Mouse (Mus musculus) CH12.LX (cell line): ENCODE measurements around the gene Arcn1. TPM values are rescaled to one million over a fixed set of nuclear protein-coding genes. Genes with fewer than 3 reads are reported as not detected.

Experiments
- DNase-seq: peaks from one replicate; pipeline ENCODE4 v3.0.0-alpha.2; 2013; ENCODE audit errors: extremely low read depth
- H3K27ac ChIP-seq: 2 replicates; pipeline ENCODE4 v1.5.1; 2012; ENCODE audit warnings: low read depth, mild to moderate bottlenecking, control low read depth, moderate library complexity; ENCODE audit not compliant: insufficient read depth
- H3K27me3 ChIP-seq: replicated peaks from 2 replicates; pipeline ENCODE3; 2012; ENCODE audit warnings: inconsistent platforms
- H3K36me3 ChIP-seq, 2 experiments: replicated peaks in 1 of 2; 2 replicates each; pipeline versions ENCODE3 to v1.6.1; 2012; ENCODE audit warnings: inconsistent platforms in 1 of 2, low read length in 1 of 2, mild to moderate bottlenecking in 1 of 2, mixed read lengths in 1 of 2, moderate library complexity in 1 of 2; ENCODE audit not compliant: control insufficient read depth in 1 of 2, insufficient read depth in 1 of 2
- H3K4me1 ChIP-seq, 2 experiments: 2 replicates each; pipeline ENCODE4 v1.6.1; 2012; ENCODE audit warnings: inconsistent platforms in 1 of 2, moderate library complexity in 1 of 2; ENCODE audit not compliant: insufficient read depth in 2 of 2, control insufficient read depth in 1 of 2
- H3K4me2 ChIP-seq: 2 replicates; pipeline ENCODE4 v1.6.1; 2012; ENCODE audit warnings: low read depth, mild to moderate bottlenecking, control low read depth; ENCODE audit not compliant: poor library complexity, insufficient read depth, severe bottlenecking
- H3K4me3 ChIP-seq, 3 experiments: fragments of 150-350 bp in 1 of 3; sonication (generic) in 1 of 3; replicated peaks in 1 of 3; 2 replicates each; pipeline versions ENCODE3 to v1.5.1; 2011 to 2012; ENCODE audit warnings: low read depth in 2 of 3, low read length in 2 of 3, mild to moderate bottlenecking in 2 of 3, moderate library complexity in 2 of 3, control low read depth in 1 of 3, improper control_type of control experiment in 1 of 3, inconsistent platforms in 1 of 3, mixed read lengths in 1 of 3; ENCODE audit not compliant: poor library complexity in 1 of 3
- H3K79me2 ChIP-seq: replicated peaks from 2 replicates; pipeline ENCODE4 v1.6.1; 2012; ENCODE audit warnings: mild to moderate bottlenecking, moderate library complexity; ENCODE audit not compliant: control insufficient read depth, poor library complexity, insufficient read depth, severe bottlenecking; ENCODE audit errors: extremely low read depth
- H3K9ac ChIP-seq: 2 replicates; pipeline ENCODE4 v1.6.1; 2012; ENCODE audit warnings: low read depth, mild to moderate bottlenecking, control low read depth, moderate library complexity; ENCODE audit not compliant: insufficient read depth
- H3K9me3 ChIP-seq: replicated peaks from 2 replicates; pipeline ENCODE3; 2012; ENCODE audit warnings: low read length, inconsistent platforms, mixed read lengths
- BHLHE40 ChIP-seq: IDR thresholded peaks from 2 replicates; pipeline ENCODE4 v1.6.1; 2011; ENCODE audit warnings: mild to moderate bottlenecking, low read depth, low read length, improper control_type of control experiment
- E2F4 ChIP-seq: IDR thresholded peaks from 2 replicates; pipeline ENCODE4 v1.6.1; 2011; ENCODE audit warnings: low read depth, low read length, improper control_type of control experiment; ENCODE audit not compliant: insufficient replicate concordance
- ELF1 ChIP-seq: IDR thresholded peaks from 2 replicates; pipeline ENCODE4 v1.6.1; 2014; ENCODE audit warnings: low read depth, mild to moderate bottlenecking, inconsistent platforms, low read length, improper control_type of control experiment
- EP300 ChIP-seq: IDR thresholded peaks from 2 replicates; pipeline ENCODE4 v1.6.1; 2011; ENCODE audit warnings: low read length, improper control_type of control experiment
- ETS1 ChIP-seq: conservative IDR thresholded peaks from 2 replicates; pipeline ENCODE4 v1.6.1; 2012; ENCODE audit warnings: low read depth, mild to moderate bottlenecking, inconsistent platforms, low read length, improper control_type of control experiment, moderate library complexity
- GABPA ChIP-seq: IDR thresholded peaks from 2 replicates; pipeline ENCODE4 v1.6.1; 2012; ENCODE audit warnings: low read depth, low read length, improper control_type of control experiment, inconsistent platforms; ENCODE audit not compliant: insufficient replicate concordance
- IRF4 ChIP-seq: IDR thresholded peaks from 2 replicates; pipeline ENCODE4 v1.6.1; 2014; ENCODE audit warnings: low read depth, mild to moderate bottlenecking, inconsistent platforms, low read length, improper control_type of control experiment
- KAT2A ChIP-seq: IDR thresholded peaks from 2 replicates; pipeline ENCODE4 v1.6.1; 2012; ENCODE audit warnings: low read length, improper control_type of control experiment, inconsistent platforms; ENCODE audit not compliant: insufficient replicate concordance
- MAFK ChIP-seq: IDR thresholded peaks from 2 replicates; pipeline ENCODE4 v1.6.1; 2011; ENCODE audit warnings: low read length, improper control_type of control experiment; ENCODE audit not compliant: insufficient replicate concordance
- MAX ChIP-seq: IDR thresholded peaks from 2 replicates; pipeline ENCODE4 v1.6.1; 2011; ENCODE audit warnings: low read length, improper control_type of control experiment
- NRF1 ChIP-seq: IDR thresholded peaks from 2 replicates; pipeline ENCODE4 v1.6.1; 2014; ENCODE audit warnings: low read depth, mild to moderate bottlenecking, inconsistent platforms, low read length, improper control_type of control experiment, moderate library complexity
- PAX5 ChIP-seq: IDR thresholded peaks from 2 replicates; pipeline ENCODE4 v1.6.1; 2012; ENCODE audit warnings: low read length, inconsistent platforms, mixed read lengths
- POLR2AphosphoS2 ChIP-seq: IDR thresholded peaks from 2 replicates; pipeline ENCODE4 v1.6.1; 2011; ENCODE audit warnings: low read depth, low read length, improper control_type of control experiment
- RCOR1 ChIP-seq: conservative IDR thresholded peaks from 2 replicates; pipeline ENCODE4 v1.6.1; 2012; ENCODE audit warnings: low read depth, mild to moderate bottlenecking, inconsistent platforms, low read length, improper control_type of control experiment
- UBTF ChIP-seq: IDR thresholded peaks from 2 replicates; pipeline ENCODE4 v1.6.1; 2012; ENCODE audit warnings: low read depth, mild to moderate bottlenecking, inconsistent platforms, low read length, improper control_type of control experiment, moderate library complexity
- USF2 ChIP-seq: conservative IDR thresholded peaks from 2 replicates; pipeline ENCODE4 v1.6.1; 2011; ENCODE audit warnings: low read depth, low read length, improper control_type of control experiment
- ZC3H11A ChIP-seq: IDR thresholded peaks from 2 replicates; pipeline ENCODE4 v1.6.1; 2012; ENCODE audit warnings: low read depth, mild to moderate bottlenecking, inconsistent platforms, low read length, improper control_type of control experiment
- ZMIZ1 ChIP-seq: IDR thresholded peaks from 2 replicates; pipeline ENCODE4 v1.6.1; 2012; ENCODE audit warnings: low read depth, mild to moderate bottlenecking, inconsistent platforms, low read length, improper control_type of control experiment
- ZNF384 ChIP-seq: IDR thresholded peaks from 2 replicates; pipeline ENCODE4 v1.6.1; 2012; ENCODE audit warnings: low read depth, low read length, improper control_type of control experiment, inconsistent platforms
- dilution Hi-C: fragments of 300-500 bp; cut with MboI; formaldehyde crosslinking; loops from 2 replicates; pipeline ENCODE4 v1.14.3; 2020; ENCODE audit warnings: low sequenced_read_pairs; ENCODE audit not compliant: extremely low pct_unique_long_range_greater_than_20kb, extremely low pct_ligation_motif_present
- in situ Hi-C: fragments of 300-500 bp; cut with MboI; formaldehyde crosslinking; loops from 3 replicates; pipeline ENCODE4 v1.14.3; 2019; ENCODE audit warnings: low sequenced_read_pairs, low pct_ligation_motif_present, low pct_unique_long_range_greater_than_20kb, mixed read lengths
- polyA plus RNA-seq: library from polyadenylated mRNA; unstranded; fragments of >175 nt; gene quantifications from 2 replicates; pipeline ENCODE4 v1.2.1, GENCODE M21; 2012; ENCODE audit warnings: low read depth; ENCODE audit not compliant: insufficient read length
- total RNA-seq, 2 experiments: library from RNA; depleted of rRNA; stranded (reverse); fragments of 300-350 nt in 1 of 2; fragments of >200 nt in 1 of 2; gene quantifications; 2 replicates each; pipeline ENCODE4 v1.2.3; 2012 to 2014

The Arcn1 gene
- total and polyA plus RNA-seq, 3 experiments, result 79.4 to 150 (median 127) TPM

- DNase-seq, result no peak
- Histone ChIP-seq H3K4me1 (peaks cover 2 to 50% of the 10 kb centered on the region in 2 experiments; a peak in 3 of 4 replicates), H3K9me3 (no peaks in the 10 kb centered on the region), H3K27ac (peak overlapping the region; percentile 15; the same call in 1 of the 2 replicates), H3K4me2 (peak overlapping the region; percentile 16), H3K27me3 (no peaks in the 10 kb centered on the region), H3K79me2 (peaks cover 81% of the 10 kb centered on the region), H3K36me3 (peaks cover 20 to 65% of the 10 kb centered on the region in 2 experiments), H3K4me3 (no peak overlapping the region)
- in situ Hi-C loops, result no loop called here
- dilution Hi-C loops, result no loop called here
- no peak for TF ChIP-seq POLR2AphosphoS2
- TF ChIP-seq ETS1, result no peak
- TF ChIP-seq UBTF, result no peak
- no peak for TF ChIP-seq RCOR1
- TF ChIP-seq IRF4, result no peak
- TF ChIP-seq MAFK, result no peak
- TF ChIP-seq ZNF384, result no peak
- no peak for TF ChIP-seq KAT2A
- TF ChIP-seq E2F4, result no peak
- TF ChIP-seq, all 38 proteins: peak for 0
- H3K9ac ChIP-seq, result no peak overlapping the region
These were observed 6.8 kb downstream of the Arcn1 start for GRCm38 (mm10) chr9:44760873-44761272.

DNA sequence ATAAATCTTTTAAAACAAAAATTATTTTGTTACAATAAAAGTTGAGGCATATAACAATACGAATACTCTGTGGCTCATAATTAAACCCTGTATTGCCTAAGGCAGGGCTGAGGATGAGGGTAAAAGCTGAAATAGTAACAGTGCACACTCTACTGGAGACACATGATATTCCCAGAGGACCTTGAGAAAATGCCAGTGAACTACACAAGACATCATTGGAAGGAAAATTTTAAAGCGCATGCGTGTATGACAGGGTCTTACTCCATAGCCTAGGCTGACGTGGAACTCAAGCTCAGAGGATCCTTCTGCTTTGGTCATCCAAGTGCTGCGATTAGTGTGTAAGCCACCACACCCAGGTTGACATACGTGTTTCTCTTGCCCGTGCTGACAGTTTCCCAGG, 19.2 kb downstream of the Arcn1 start:
- Histone ChIP-seq H3K9me3 (no peaks in the 10 kb centered on the region), H3K79me2 (peaks cover 3% of the 10 kb centered on the region; the same call in 1 of the 2 replicates), H3K4me1 (peaks cover 0 to 8% of the 10 kb centered on the region in 2 experiments; a peak in 1 of 4 replicates), H3K36me3 (peaks cover 69 to 85% of the 10 kb centered on the region in 2 experiments), H3K4me3 (no peak overlapping the region)
- dilution Hi-C loops, result no loop called here
- no peak for TF ChIP-seq MAFK
- no peak for TF ChIP-seq PAX5
- no peak for TF ChIP-seq ETS1
- TF ChIP-seq USF2, result no peak
- no peak for TF ChIP-seq ELF1
- no peak for TF ChIP-seq ZC3H11A
- TF ChIP-seq RCOR1, result no peak
- no peak for TF ChIP-seq ZNF384
- no peak for TF ChIP-seq ZMIZ1
- TF ChIP-seq KAT2A, result no peak
- no peak for TF ChIP-seq POLR2AphosphoS2
- TF ChIP-seq GABPA, result no peak
- TF ChIP-seq EP300, result no peak
- no peak for TF ChIP-seq NRF1
- TF ChIP-seq BHLHE40, result no peak
- no peak for TF ChIP-seq MAX
- no peak for TF ChIP-seq UBTF
- TF ChIP-seq, all 38 proteins: peak for 0
- Histone ChIP-seq H3K27me3 (no peaks in the 10 kb centered on the region), H3K27ac (no peak overlapping the region), H3K4me2 (no peak overlapping the region), H3K9ac (no peak overlapping the region)
- DNase-seq, result no peak
- in situ Hi-C loops, result no loop called here
